Mouse (Mus musculus): Measurements from ENCODE around the gene Dct.

Gene Dct

GRCm38 (mm10) chr14:118042963-118043362 is 9.1 kb downstream of the Dct start:
- DNase-seq (ENCODE audit: low read depth) = no peak

- no peak for DNase-seq (ENCODE audit: low read depth)
Measured at GRCm38 (mm10) chr14:118042066-118042762, 9.8 kb downstream of the Dct start.

DNA sequence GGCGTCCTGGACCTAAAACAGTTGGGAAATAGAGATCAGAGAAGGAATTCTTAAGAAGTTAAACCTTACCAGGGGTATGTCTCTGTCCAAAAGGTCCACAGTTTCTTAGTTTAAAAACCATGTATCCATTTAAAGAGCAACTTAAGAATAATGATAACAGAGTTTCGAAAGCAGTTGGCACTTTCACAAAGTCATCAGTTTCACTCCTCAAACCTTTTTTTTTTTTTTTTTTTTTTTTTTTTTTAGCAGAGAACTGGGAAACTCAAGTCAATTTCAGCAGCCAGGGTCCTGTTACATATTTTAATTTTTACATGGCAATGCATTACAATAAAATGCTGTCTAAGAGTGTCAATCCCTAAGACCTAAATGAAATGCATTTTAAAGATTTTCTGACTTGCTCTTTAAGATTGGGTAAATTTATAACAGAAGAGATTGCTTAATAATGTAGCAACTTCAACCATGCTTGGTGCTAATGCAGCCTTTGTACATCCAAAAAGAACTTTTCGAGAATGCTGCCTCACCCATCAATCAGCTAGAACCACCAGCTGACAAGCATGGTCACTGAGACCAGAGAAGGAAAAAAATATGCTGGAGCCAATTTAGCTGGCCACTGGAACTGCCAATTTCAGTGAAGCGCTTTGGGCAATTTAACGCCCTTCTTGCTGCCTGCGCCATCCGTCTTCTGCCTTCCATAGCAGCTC is 11.3 kb downstream of the Dct start:
- no peak for DNase-seq (ENCODE audit: low read depth)

GRCm38 (mm10) chr14:118039074-118039473 is 13.0 kb downstream of the Dct start:
- DNase-seq (ENCODE audit: low read depth) = no peak

- DNase-seq (ENCODE audit: low read depth) = peak; percentile 6
Measured at GRCm38 (mm10) chr14:118027564-118027963, 24.5 kb downstream of the Dct start.

- no peak for DNase-seq (ENCODE audit: low read depth)
Measured at GRCm38 (mm10) chr14:118021867-118022543, 30.0 kb downstream of the Dct start.

- no peak for DNase-seq (ENCODE audit: low read depth)
Measured at GRCm38 (mm10) chr14:118019314-118019713, 32.7 kb downstream of the Dct start.

GRCm38 (mm10) chr14:118013237-118013636 is 38.8 kb downstream of the Dct start:
- no peak for DNase-seq (ENCODE audit: low read depth)

DNA sequence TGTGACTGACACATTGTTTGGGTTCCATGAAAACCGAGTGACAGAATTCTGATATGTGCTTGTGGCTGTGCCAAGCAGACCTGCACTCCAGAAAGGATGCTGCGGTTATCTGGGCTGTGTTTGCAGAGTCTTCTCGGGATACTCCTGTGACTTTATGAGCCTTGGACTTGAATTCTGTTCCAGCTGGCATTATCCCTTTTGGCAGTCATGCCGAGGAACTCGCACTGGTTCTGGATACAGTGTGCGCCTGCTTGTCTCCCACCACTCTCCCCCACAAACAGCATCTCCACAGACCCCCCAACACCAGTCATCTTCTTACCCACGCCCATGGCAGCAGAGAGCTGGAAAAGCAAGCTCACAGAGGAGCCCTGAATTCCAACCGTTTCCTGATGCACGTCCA is 42.5 kb downstream of the Dct start:
- DNase-seq (ENCODE audit: low read depth) = no peak

DNA sequence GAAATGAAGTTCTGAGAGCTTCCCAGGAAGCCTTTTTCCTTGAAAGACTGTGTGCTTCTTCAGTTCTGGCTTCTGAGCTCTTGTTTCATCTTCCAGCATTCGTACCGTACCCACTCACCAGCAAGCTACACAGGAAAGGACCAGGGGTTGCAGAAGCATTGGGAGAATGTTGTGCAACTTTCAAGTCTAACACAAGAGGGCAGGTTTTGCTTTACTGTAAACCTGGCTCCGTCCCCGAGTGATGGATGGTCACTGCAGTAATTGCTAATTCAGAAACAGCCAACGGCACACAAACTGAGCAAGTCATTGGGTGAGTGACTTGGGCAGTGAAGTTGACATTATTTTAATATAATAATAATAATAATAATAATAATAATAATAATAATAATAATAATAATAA is 46.3 kb downstream of the Dct start:
- peak; percentile 65 for DNase-seq (ENCODE audit: low read depth)

- no peak for DNase-seq (ENCODE audit: low read depth)
Measured at GRCm38 (mm10) chr14:118004434-118004833, 47.6 kb downstream of the Dct start.

DNA sequence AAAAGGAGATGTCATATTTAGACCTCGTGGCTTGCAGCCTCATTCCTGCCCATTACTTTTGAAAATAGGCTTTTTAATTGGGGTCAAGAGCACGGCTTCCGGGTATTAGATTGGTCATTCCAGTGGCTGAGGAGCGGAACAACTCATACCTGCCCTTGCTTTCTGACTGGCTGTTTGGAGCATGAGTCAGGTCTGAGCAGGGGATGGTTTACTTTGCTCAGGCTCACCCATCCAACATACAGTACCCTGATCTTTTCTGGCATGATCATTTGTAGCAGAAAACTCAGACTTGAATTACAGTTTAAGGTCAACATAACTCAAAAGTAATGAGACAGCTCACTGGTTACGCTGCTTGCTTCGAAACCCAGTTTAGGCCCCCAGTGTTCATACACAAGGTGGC is 58.2 kb downstream of the Dct start:
- no peak for DNase-seq (ENCODE audit: low read depth)

DNA sequence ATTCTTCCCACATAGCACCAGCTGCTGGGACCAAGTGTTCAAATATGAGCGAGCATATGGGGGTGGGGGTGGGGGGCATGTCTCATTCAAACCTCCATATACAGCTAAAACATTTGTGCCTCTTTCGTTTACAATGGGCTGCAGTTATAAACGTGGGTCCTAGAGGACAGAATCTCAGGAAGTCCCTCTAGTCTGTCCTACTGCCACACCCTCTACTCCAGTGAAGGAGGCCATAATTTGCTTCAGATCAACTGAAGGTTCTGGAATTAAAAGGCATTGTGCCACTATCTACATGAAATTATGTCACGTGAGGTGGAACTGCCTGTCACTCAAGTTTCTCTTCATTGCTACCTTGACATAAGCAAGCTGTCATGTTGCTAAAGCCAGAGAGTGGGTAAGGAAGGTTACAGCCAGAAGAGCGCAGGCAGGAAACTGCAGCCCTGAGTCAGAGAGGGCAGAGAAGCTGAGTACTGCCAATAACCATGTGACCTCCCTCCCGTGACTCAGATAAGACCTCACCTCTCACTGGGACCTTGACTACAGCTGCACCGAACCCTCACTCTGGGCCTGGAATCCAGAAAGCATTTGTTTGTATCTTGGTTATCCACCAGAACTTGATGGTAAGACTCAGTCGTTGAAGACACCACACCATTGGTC is 59.3 kb downstream of the Dct start:
- no peak for DNase-seq (ENCODE audit: low read depth)

DNA sequence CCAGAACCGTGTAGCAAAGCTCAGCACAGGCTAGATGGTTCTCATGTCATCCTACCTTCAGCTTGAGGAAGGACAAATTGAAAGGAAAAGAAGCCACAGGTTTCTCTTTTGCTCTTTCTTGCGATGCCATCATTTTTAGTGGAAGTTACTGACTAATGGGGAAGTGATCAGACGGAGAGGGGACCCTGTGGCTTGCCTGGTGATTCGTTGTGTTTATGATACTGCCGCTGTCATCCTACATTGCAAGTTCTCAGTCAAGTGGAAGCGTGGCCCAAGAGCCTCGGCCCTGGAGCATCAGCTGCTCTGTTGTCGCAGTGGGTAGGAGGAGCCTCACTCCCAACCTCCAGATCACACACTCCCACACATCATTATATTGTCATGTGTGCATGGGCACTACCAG is 61.8 kb downstream of the Dct start:
- no peak for DNase-seq (ENCODE audit: low read depth)

- no peak for DNase-seq (ENCODE audit: low read depth)
Measured at GRCm38 (mm10) chr14:117988444-117988843, 63.6 kb downstream of the Dct start.

- no peak for DNase-seq (ENCODE audit: low read depth)
Measured at GRCm38 (mm10) chr14:117981532-117981931, 70.5 kb downstream of the Dct start.

DNA sequence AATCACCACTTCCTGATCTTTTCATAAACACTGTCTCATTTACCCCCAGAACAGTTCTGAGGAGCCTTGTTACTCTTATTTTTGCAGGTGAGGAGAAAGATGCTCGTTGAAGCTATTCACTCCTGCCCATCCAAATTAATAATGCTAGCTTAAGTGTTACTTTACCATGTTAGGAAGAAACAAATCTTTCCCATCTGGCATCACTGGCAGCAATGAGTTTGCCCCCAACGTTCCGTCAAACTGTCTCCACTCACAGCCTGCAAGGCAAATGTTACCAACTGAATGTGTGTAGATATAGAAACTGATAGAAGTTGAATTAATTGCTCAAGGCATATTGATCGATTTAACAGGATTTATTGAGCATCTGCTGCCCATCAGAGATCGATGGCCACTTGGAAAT is 79.5 kb downstream of the Dct start:
- no peak for DNase-seq (ENCODE audit: low read depth)
